Mouse (Mus musculus): ENCODE measurements around the gene Lgr5.

Lgr5 gene

GRCm38 (mm10) chr10:115492956-115493777 is 94.4 kb downstream of the Lgr5 start:
- DNase-seq: no peak

- no peak for DNase-seq
These were observed 95.6 kb downstream of the Lgr5 start for GRCm38 (mm10) chr10:115491803-115492510.

GRCm38 (mm10) chr10:115485602-115486001 is 102.0 kb downstream of the Lgr5 start:
- DNase-seq: no peak

GRCm38 (mm10) chr10:115484660-115485059 is 102.9 kb downstream of the Lgr5 start:
- no peak for DNase-seq

- DNase-seq: no peak
These were observed 109.0 kb downstream of the Lgr5 start for GRCm38 (mm10) chr10:115478441-115479141.

- DNase-seq: no peak
These were observed 111.1 kb downstream of the Lgr5 start for GRCm38 (mm10) chr10:115476506-115476905.

GRCm38 (mm10) chr10:115475000-115475550 is 112.5 kb downstream of the Lgr5 start:
- no peak for DNase-seq

- DNase-seq: no peak
These were observed 114.2 kb downstream of the Lgr5 start for GRCm38 (mm10) chr10:115473213-115473961.

GRCm38 (mm10) chr10:115470621-115471334 is 116.8 kb downstream of the Lgr5 start:
- no peak for DNase-seq

- DNase-seq: no peak
These were observed 118.5 kb downstream of the Lgr5 start for GRCm38 (mm10) chr10:115469040-115469439.

- DNase-seq: no peak
These were observed 118.9 kb downstream of the Lgr5 start for GRCm38 (mm10) chr10:115468632-115469031.

GRCm38 (mm10) chr10:115467985-115468384 is 119.6 kb downstream of the Lgr5 start:
- DNase-seq: no peak

- no peak for DNase-seq
These were observed 121.8 kb downstream of the Lgr5 start for GRCm38 (mm10) chr10:115465778-115466177.

- DNase-seq: no peak
These were observed 122.5 kb downstream of the Lgr5 start for GRCm38 (mm10) chr10:115465072-115465471.

- no peak for DNase-seq
These were observed 124.9 kb downstream of the Lgr5 start for GRCm38 (mm10) chr10:115462646-115463045.

- DNase-seq: no peak
These were observed 130.1 kb downstream of the Lgr5 start for GRCm38 (mm10) chr10:115457368-115458021.

- no peak for DNase-seq
These were observed 139.0 kb downstream of the Lgr5 start for GRCm38 (mm10) chr10:115448614-115449013.

GRCm38 (mm10) chr10:115437286-115437685 is 150.3 kb downstream of the Lgr5 start:
- no peak for DNase-seq

- DNase-seq: no peak
These were observed 162.2 kb downstream of the Lgr5 start for GRCm38 (mm10) chr10:115425351-115425750.

- no peak for DNase-seq
These were observed 165.6 kb downstream of the Lgr5 start for GRCm38 (mm10) chr10:115421976-115422375.

- DNase-seq: no peak
These were observed 173.5 kb downstream of the Lgr5 start for GRCm38 (mm10) chr10:115414056-115414455.

Measured in kidney, adult 18-20 months (tissue).